Mouse (Mus musculus) midbrain, embryonic 10.5 days (tissue): Measurements from ENCODE around the gene Tax1bp1. TPM values are rescaled to one million over a fixed set of nuclear protein-coding genes. Genes with fewer than 3 reads are reported as not detected.
"Not testable (repeated sequence)": the region's sequence is repeated elsewhere in the genome, so short reads cannot be mapped to it uniquely, and the experiment has no call there.

Experiments
- DNase-seq: peaks from one replicate; pipeline ENCODE4 v3.0.0-alpha.2; 2017; ENCODE audit warnings: low spot score
- H3K27ac ChIP-seq: fragments of 300-500 bp; sonication (generic); replicated peaks from 2 replicates; pipeline ENCODE4 v1.5.1; 2016; ENCODE audit warnings: mild to moderate bottlenecking
- H3K27me3 ChIP-seq: fragments of 300-500 bp; sonication (generic); 2 replicates; pipeline ENCODE4 v1.6.1; 2016; ENCODE audit warnings: low read depth, mild to moderate bottlenecking; ENCODE audit not compliant: poor library complexity, severe bottlenecking
- H3K36me3 ChIP-seq: fragments of 300-500 bp; sonication (generic); 2 replicates; pipeline ENCODE4 v1.6.1; 2016; ENCODE audit warnings: mild to moderate bottlenecking, moderate library complexity
- H3K4me1 ChIP-seq: fragments of 300-500 bp; sonication (generic); 2 replicates; pipeline ENCODE4 v1.6.1; 2016
- H3K4me3 ChIP-seq: fragments of 300-500 bp; sonication (generic); 2 replicates; pipeline ENCODE4 v1.5.1; 2016; ENCODE audit warnings: mild to moderate bottlenecking, moderate library complexity
- H3K9me3 ChIP-seq: fragments of 300-500 bp; sonication (generic); replicated peaks from 2 replicates; pipeline ENCODE4 v1.6.1; 2016; ENCODE audit warnings: mild to moderate bottlenecking
- WGBS: fragments of 180-500 bp; shearing (Covaris S2); methylation state at CpG from one replicate; pipeline ENCODE4 v1.1.7; 2016; 5-methylcytosine and 5-hydroxymethylcytosine counted together
- polyA plus RNA-seq: library from polyadenylated mRNA; unstranded; fragments of >200 nt; fragmentation: Nextera tagmentation; extraction: Ambion mirVana; gene quantifications from 2 replicates; pipeline ENCODE4 v1.2.1, GENCODE M21; 2016

Gene Tax1bp1
- 116 and 132 TPM in 2 replicates for polyA plus RNA-seq

GRCm38 (mm10) chr6:52713104-52713896 is at the start of gene Tax1bp1:
Gene Tax1bp1 (plus strand): TSS chr6:52713729.
- Histone ChIP-seq H3K36me3 (no peaks in the 10 kb centered on the region), H3K4me3 (peak within 1 kb of the TSS; percentile 94), H3K4me1 (peaks cover 10% of the 10 kb centered on the region), H3K27me3 (no peaks in the 10 kb centered on the region), H3K9me3 (no peaks in the 10 kb centered on the region), H3K27ac (peak within 1 kb of the TSS; percentile 91)
- peak; percentile 94 for DNase-seq
- WGBS, result 4% methylated on average over 38 of the region's 38 CpGs

DNA sequence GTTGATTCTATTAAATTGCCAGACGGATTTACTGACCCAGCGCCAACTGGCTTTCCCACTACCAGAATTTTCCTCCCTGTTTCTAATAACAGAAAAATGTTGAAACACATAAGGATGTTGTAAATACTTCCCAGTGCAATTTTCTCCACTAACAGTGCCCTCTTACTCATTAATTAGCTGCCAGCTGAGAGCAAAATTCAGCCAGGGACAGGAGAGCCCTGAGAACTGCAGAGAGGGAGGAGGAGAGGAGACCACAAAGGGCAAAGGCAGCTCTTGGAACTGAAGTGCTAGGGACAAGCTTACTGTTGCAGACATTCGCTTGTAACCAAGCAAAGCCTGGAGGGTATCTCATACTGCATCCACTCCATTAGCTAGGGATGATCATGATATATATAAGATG is 45.9 kb upstream of the Tax1bp1 start:
- H3K27me3 ChIP-seq, result no peaks in the 10 kb centered on the region
- H3K36me3 ChIP-seq, result no peaks in the 10 kb centered on the region
- H3K27ac ChIP-seq, result no peak overlapping the region
- no peaks in the 10 kb centered on the region for H3K4me1 ChIP-seq
- WGBS, result 82% methylated on average over 3 of the region's 3 CpGs
- no peak overlapping the region for H3K4me3 ChIP-seq
- no peaks in the 10 kb centered on the region for H3K9me3 ChIP-seq
- DNase-seq, result no peak

DNA sequence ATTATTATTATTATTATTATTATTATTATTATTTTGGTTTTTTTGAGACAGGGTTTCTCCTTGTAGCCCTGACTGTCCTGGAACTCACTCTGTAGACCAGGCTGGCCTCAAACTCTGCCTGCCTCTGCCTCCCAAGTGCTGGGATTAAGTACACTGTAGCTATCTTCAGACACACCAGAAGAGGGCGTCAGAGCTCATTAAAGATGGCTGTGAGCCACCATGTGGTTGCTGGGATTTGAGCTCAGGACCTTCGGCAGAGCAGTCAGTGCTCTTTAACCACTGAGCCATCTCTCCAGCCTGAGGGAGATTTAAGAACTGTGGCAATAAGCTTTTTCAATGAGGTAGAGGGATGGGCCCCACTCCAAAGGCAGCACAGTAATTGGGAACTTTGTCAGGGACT is 43.7 kb upstream of the Tax1bp1 start:
- H3K4me3 ChIP-seq, H3K27me3 ChIP-seq: not testable (repeated sequence)

GRCm38 (mm10) chr6:52671791-52672190 is 41.7 kb upstream of the Tax1bp1 start:
- Histone ChIP-seq H3K4me1 (no peaks in the 10 kb centered on the region), H3K27me3 (no peaks in the 10 kb centered on the region), H3K4me3 (no peak overlapping the region), H3K9me3 (no peaks in the 10 kb centered on the region), H3K27ac (no peak overlapping the region), H3K36me3 (no peaks in the 10 kb centered on the region)
- 91% methylated on average over 8 of the region's 8 CpGs for WGBS
- DNase-seq, result no peak

More for the DNA sequence above, 43.7 kb upstream of the Tax1bp1 start:
- H3K4me1 ChIP-seq, H3K27ac ChIP-seq, DNase-seq, H3K36me3 ChIP-seq, H3K9me3 ChIP-seq: not testable (repeated sequence)
- WGBS, result 59% methylated on average over 2 of the region's 2 CpGs

DNA sequence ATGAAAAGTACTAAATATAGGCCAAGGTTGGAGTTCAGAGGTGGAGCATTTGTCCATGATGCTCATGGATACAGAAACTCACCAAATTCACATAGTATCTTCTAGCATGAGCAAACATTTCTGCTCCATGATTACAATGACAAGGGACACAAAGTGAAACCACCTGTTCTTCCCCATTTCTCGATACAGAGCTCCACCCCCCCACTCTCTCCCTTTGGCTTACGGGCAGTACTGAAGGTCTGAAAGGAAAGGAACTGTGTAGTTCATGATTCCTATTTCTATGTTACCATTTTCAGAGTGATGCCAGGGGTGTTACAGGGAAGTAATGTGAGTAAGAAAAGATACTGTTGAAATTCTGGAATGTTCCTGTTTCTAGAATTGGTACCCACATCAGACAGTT is 41.0 kb upstream of the Tax1bp1 start:
- DNase-seq, result no peak
- H3K27ac ChIP-seq, result no peak overlapping the region
- no peak overlapping the region for H3K4me3 ChIP-seq
- no peaks in the 10 kb centered on the region for H3K27me3 ChIP-seq
- H3K36me3 ChIP-seq, result no peaks in the 10 kb centered on the region
- H3K9me3 ChIP-seq, result no peaks in the 10 kb centered on the region
- H3K4me1 ChIP-seq, result no peaks in the 10 kb centered on the region
- 79% methylated on average over 2 of the region's 2 CpGs for WGBS

- no peak overlapping the region for H3K27ac ChIP-seq
- no peaks in the 10 kb centered on the region for H3K27me3 ChIP-seq
- no peaks in the 10 kb centered on the region for H3K4me1 ChIP-seq
- no peaks in the 10 kb centered on the region for H3K36me3 ChIP-seq
- no peak overlapping the region for H3K4me3 ChIP-seq
- 92% methylated on average over 7 of the region's 7 CpGs for WGBS
- no peaks in the 10 kb centered on the region for H3K9me3 ChIP-seq
- DNase-seq, result no peak
Measured at GRCm38 (mm10) chr6:52673706-52674105, 39.8 kb upstream of the Tax1bp1 start.

DNA sequence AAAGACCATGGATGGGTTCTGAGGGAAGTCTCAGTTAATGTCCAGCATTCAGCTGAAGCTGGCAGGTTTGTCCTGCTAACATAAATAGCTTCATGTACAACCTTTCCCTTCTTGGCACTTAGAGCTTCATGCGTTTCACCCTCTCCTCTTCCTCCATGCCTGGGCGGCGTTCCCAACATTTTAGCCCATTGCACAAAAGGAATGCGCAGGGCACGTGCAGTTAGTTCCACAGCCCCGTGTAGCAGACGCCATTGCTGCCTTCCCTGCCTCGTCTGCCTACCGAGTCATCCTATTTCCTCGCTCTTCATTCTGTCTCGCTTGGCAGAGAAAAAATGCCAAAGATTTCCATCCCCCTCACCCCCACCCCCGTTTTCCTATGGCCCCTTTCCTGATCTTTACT is 39.0 kb upstream of the Tax1bp1 start:
- H3K4me1 ChIP-seq, result no peaks in the 10 kb centered on the region
- H3K27ac ChIP-seq, result no peak overlapping the region
- H3K36me3 ChIP-seq, result no peaks in the 10 kb centered on the region
- DNase-seq, result no peak
- no peak overlapping the region for H3K4me3 ChIP-seq
- H3K27me3 ChIP-seq, result no peaks in the 10 kb centered on the region
- H3K9me3 ChIP-seq, result no peaks in the 10 kb centered on the region
- 85% methylated on average over 12 of the region's 12 CpGs for WGBS

DNA sequence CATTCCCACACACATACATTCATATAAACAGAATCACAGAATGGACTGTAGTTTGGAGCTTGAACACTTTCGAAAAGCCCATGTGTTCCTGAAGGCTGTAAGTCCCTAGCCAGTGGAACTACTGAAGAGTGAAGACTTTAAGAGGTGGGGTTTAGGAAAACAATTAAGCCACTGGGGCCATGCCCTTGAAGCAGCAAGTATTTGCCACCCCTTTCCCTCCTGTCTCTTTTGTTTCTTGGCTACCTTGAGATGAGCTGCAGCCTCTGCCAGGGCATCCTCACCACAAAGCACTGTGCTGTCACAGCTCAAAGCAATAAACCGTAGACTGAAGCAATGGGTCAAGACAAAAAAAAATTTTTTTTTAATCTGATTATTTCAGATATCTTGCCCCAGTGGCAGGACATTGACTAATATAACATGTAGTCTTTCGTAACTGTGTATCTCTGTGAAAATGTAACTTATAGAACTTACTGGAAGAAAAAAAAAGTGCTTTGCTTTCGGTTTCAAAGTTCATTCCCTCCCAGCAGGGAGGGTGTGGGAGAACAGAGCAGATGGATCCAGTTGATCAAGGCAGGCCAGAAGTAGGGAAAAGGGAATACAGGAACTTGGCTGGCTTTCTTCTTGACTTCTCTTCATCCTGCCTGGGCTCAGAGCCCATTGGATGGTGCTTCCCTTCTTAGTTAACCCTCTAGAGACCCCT is 38.2 kb upstream of the Tax1bp1 start:
- Histone ChIP-seq H3K27me3 (no peaks in the 10 kb centered on the region), H3K27ac (no peak overlapping the region), H3K4me3 (no peak overlapping the region), H3K36me3 (no peaks in the 10 kb centered on the region), H3K9me3 (no peaks in the 10 kb centered on the region), H3K4me1 (no peaks in the 10 kb centered on the region)
- WGBS, result 83% methylated on average over 4 of the region's 4 CpGs
- no peak for DNase-seq

GRCm38 (mm10) chr6:52677534-52677933 is 36.0 kb upstream of the Tax1bp1 start:
- not testable (repeated sequence) for H3K27ac ChIP-seq, DNase-seq, H3K9me3 ChIP-seq, H3K4me1 ChIP-seq, H3K36me3 ChIP-seq, H3K27me3 ChIP-seq, H3K4me3 ChIP-seq
- WGBS, result 87% methylated on average over 4 of the region's 4 CpGs

DNA sequence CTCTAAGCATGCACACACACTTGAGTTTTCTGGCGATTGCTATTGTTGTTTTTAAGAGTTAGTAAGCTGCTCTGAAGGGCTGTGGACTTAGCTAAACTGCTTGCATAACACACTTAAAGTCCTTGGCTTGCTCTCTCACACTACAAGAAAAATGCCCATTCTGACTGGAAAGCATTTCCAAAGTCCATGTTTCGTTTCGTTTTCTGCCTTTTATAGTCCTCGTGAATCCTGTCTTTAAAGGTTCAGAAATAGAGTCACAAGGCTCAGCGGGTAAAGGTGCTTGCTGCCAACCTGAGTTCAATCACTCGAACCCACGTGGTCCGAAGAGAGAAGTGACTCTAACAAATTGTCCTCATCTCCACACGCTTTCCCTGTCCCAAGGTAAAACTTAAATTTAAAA is 34.0 kb upstream of the Tax1bp1 start:
- Histone ChIP-seq H3K27ac (no peak overlapping the region), H3K4me1 (peaks cover 5% of the 10 kb centered on the region; the same call in 1 of the 2 replicates), H3K27me3 (no peaks in the 10 kb centered on the region), H3K9me3 (no peaks in the 10 kb centered on the region), H3K4me3 (no peak overlapping the region), H3K36me3 (no peaks in the 10 kb centered on the region)
- no peak for DNase-seq
- 85% methylated on average over 9 of the region's 9 CpGs for WGBS

GRCm38 (mm10) chr6:52680458-52681032 is 33.0 kb upstream of the Tax1bp1 start:
- H3K27me3 ChIP-seq, result no peaks in the 10 kb centered on the region
- WGBS, result 62% methylated on average over 8 of the region's 8 CpGs
- H3K27ac ChIP-seq, result no peak overlapping the region

GRCm38 (mm10) chr6:52681847-52682485 is 31.6 kb upstream of the Tax1bp1 start:
- Histone ChIP-seq H3K4me3 (no peak overlapping the region), H3K27ac (no peak overlapping the region), H3K4me1 (peaks cover 7% of the 10 kb centered on the region; the same call in 1 of the 2 replicates), H3K36me3 (no peaks in the 10 kb centered on the region), H3K27me3 (no peaks in the 10 kb centered on the region), H3K9me3 (no peaks in the 10 kb centered on the region)
- DNase-seq, result no peak
- 80% methylated on average over 6 of the region's 6 CpGs for WGBS

More at GRCm38 (mm10) chr6:52680458-52681032, 33.0 kb upstream of the Tax1bp1 start:
- peaks cover 7% of the 10 kb centered on the region; the same call in 1 of the 2 replicates for H3K4me1 ChIP-seq
- H3K4me3 ChIP-seq, result no peak overlapping the region
- DNase-seq, result no peak
- no peaks in the 10 kb centered on the region for H3K9me3 ChIP-seq
- no peaks in the 10 kb centered on the region for H3K36me3 ChIP-seq
